Mouse (Mus musculus) stomach, embryonic 16.5 days (tissue): ENCODE results near the gene Slc25a51. TPM values are rescaled to one million over a fixed set of nuclear protein-coding genes. Genes with fewer than 3 reads are reported as not detected.

ENCODE experiments used
- ATAC-seq: fragments of 200-750 bp; cut with Nextera tagmentation; 2 replicates; pipeline ENCODE4 v1.8.0; 2017; ENCODE audit warnings: moderate number of reproducible peaks, moderate TSS enrichment; ENCODE audit not compliant: insufficient read depth, low FRiP score
- H3K27ac ChIP-seq: fragments of 300-500 bp; sonication (generic); 2 replicates; pipeline ENCODE4 v1.5.1; 2014; ENCODE audit warnings: low read length
- H3K27me3 ChIP-seq: fragments of 300-500 bp; sonication (generic); 2 replicates; pipeline ENCODE4 v1.6.1; 2014; ENCODE audit warnings: low read length, control low read depth, mixed read lengths; ENCODE audit not compliant: control insufficient read depth, insufficient read depth
- H3K36me3 ChIP-seq: fragments of 300-500 bp; sonication (generic); 2 replicates; pipeline ENCODE4 v1.6.1; 2014; ENCODE audit warnings: low read length; ENCODE audit not compliant: control insufficient read depth, insufficient read depth
- H3K4me1 ChIP-seq: fragments of 300-500 bp; sonication (generic); 2 replicates; pipeline ENCODE4 v1.6.1; 2014; ENCODE audit warnings: low read length, control low read depth, mixed read lengths; ENCODE audit not compliant: control insufficient read depth, insufficient read depth
- H3K4me2 ChIP-seq: fragments of 300-500 bp; sonication (generic); 2 replicates; pipeline ENCODE4 v1.6.1; 2014; ENCODE audit warnings: low read depth, low read length, mixed read lengths
- H3K4me3 ChIP-seq: fragments of 300-500 bp; sonication (generic); replicated peaks from 2 replicates; pipeline ENCODE4 v1.5.1; 2014; ENCODE audit warnings: mild to moderate bottlenecking, low read length
- H3K9ac ChIP-seq: fragments of 300-500 bp; sonication (generic); 2 replicates; pipeline ENCODE4 v1.6.1; 2014; ENCODE audit warnings: low read length
- H3K9me3 ChIP-seq: fragments of 300-500 bp; sonication (generic); replicated peaks from 2 replicates; pipeline ENCODE4 v1.6.1; 2016; ENCODE audit warnings: low read length, control low read depth; ENCODE audit not compliant: control insufficient read depth
- WGBS: fragments of 180-500 bp; shearing (Covaris S2); extraction: QIAGEN DNeasy Blood & Tissue Kit; methylation state at CpG from one replicate; pipeline ENCODE4 v1.1.7; 2014; 5-methylcytosine and 5-hydroxymethylcytosine counted together
- polyA plus RNA-seq: library from polyadenylated mRNA; unstranded; fragments of >200 nt; fragmentation: Nextera tagmentation; extraction: Ambion mirVana; gene quantifications from 2 replicates; pipeline ENCODE4 v1.2.1, GENCODE M21; 2015

Gene Slc25a51
- 62.0 and 65.5 TPM in 2 replicates for polyA plus RNA-seq

GRCm38 (mm10) chr4:45408427-45409132, at the start of gene Slc25a51:
TSS of gene Slc25a51 (minus strand) at chr4:45408766.
- peak within 1 kb of the TSS; percentile 98 for H3K9ac ChIP-seq
- peak; percentile 96 for ATAC-seq
- WGBS, result 0% methylated on average over 64 of the region's 67 CpGs
- peak within 1 kb of the TSS; percentile 97 for H3K27ac ChIP-seq
- peak within 1 kb of the TSS; percentile 94 for H3K4me2 ChIP-seq
- peaks cover 10% of the 10 kb centered on the region; the same call in 1 of the 2 replicates for H3K36me3 ChIP-seq
- H3K9me3 ChIP-seq, result no peaks in the 10 kb centered on the region
- peaks cover 33% of the 10 kb centered on the region for H3K4me1 ChIP-seq
- no peaks in the 10 kb centered on the region for H3K27me3 ChIP-seq
- H3K4me3 ChIP-seq, result peak within 1 kb of the TSS; percentile 80

DNA sequence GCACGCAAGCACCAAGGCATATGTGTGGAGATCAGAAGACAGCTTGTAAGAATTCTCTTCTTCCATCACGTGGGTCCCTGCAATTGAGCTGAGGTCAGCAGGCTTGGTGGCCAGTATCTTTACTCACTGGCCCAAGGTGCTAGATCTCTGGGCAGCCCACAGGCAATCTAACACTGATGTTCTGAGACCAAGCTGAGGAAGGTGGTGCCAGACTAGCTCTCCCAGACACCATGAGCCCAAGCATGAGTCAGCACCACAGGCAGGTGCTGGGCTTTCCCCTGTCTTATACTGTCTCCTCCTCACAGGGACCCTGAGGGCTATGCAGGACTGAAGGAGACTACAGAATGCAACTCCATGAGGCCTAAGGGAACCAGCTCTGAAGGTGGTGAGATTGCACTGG, 49.0 kb upstream of the Slc25a51 start:
- Histone ChIP-seq H3K4me2 (no peak overlapping the region), H3K9ac (no peak overlapping the region), H3K4me3 (no peak overlapping the region), H3K9me3 (no peaks in the 10 kb centered on the region), H3K4me1 (peaks cover 27% of the 10 kb centered on the region), H3K36me3 (no peaks in the 10 kb centered on the region), H3K27ac (no peak overlapping the region), H3K27me3 (no peaks in the 10 kb centered on the region)
- ATAC-seq, result no peak
- WGBS, result 81% methylated on average over 2 of the region's 2 CpGs

DNA sequence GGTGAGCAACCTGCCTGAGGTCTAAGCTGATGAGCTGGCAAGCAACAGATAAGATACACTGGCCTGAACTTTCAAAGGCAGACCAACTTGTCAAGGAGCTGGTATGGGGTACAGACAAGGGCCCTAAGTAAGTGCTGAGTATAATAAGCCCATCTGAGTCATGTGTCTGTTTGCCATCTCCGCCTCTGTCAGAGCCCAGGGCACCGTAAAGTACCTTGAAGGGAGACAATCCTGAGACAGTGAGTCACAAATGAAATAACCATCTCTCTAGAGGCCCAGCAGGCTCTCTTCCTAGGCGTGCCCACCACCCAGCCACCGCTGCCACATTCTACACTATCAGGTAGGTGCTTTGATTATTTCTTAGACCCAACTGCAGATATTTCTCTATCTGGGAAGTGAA, 46.4 kb upstream of the Slc25a51 start:
- Histone ChIP-seq H3K9ac (no peak overlapping the region), H3K27me3 (no peaks in the 10 kb centered on the region), H3K27ac (no peak overlapping the region), H3K36me3 (no peaks in the 10 kb centered on the region), H3K4me2 (no peak overlapping the region), H3K4me1 (peaks cover 33% of the 10 kb centered on the region), H3K9me3 (no peaks in the 10 kb centered on the region), H3K4me3 (no peak overlapping the region)
- WGBS, result 76% methylated on average over 4 of the region's 4 CpGs
- ATAC-seq, result no peak

DNA sequence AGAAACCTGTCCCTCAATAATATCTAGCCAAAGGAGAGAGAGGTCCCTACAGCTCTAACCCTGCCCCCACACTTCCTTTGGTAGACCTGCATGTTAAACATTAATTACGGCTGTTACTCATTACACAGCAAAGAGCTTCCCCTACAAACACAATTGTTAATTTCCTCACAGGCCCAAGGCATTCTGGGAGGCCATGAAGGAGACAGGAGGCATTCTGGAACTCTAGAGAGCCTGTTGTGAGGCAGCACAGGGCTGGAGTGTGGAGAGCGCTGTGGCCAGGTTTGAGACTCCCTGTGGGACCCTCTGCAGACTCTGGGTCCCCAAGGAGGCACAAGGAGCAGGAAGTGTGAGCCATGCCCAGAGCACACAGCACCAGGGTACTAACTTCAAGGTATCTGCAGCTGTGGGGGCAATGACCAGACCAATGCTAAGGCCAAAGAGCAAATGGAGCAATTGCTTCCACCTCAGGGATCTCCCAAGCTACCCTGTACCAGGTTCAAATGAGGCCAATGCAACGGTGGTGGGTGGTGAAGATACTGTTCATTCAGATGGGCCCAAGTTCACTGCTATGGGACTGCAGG, 44.8 kb upstream of the Slc25a51 start:
- H3K36me3 ChIP-seq, result no peaks in the 10 kb centered on the region
- H3K27ac ChIP-seq, result peak overlapping the region; percentile 93
- peaks cover 22% of the 10 kb centered on the region for H3K4me1 ChIP-seq
- 57% methylated on average over 3 of the region's 3 CpGs for WGBS
- ATAC-seq, result peak; percentile 86
- no peaks in the 10 kb centered on the region for H3K9me3 ChIP-seq
- no peak overlapping the region for H3K4me3 ChIP-seq
- no peaks in the 10 kb centered on the region for H3K27me3 ChIP-seq
- H3K4me2 ChIP-seq, result peak overlapping the region; percentile 22
- H3K9ac ChIP-seq, result peak overlapping the region; percentile 46; the same call in 1 of the 2 replicates

- Histone ChIP-seq H3K27ac (peak overlapping the region; percentile 93), H3K4me3 (no peak overlapping the region)
- ATAC-seq, result peak; percentile 80
Observed at GRCm38 (mm10) chr4:45452569-45453111, 44.1 kb upstream of the Slc25a51 start.

DNA sequence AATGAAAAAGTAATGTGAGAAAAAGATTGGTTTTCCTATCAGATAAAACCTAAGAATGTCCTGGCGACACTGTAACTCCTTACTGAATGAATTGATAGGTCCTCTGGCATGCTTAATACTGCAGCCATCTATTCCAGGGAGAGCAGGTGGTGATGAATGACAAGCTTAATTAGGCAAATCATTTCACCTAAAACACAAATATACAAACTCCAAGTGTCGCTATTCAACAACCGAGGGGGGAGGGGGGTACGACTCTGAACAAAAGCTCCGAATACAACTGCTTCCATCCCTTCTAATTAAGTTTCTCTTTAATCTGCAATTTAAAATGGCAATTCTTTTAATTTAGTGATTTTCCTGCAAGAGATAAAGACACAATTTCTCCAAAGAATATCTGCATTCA, 40.4 kb upstream of the Slc25a51 start:
- Histone ChIP-seq H3K4me1 (peaks cover 18% of the 10 kb centered on the region), H3K9ac (no peak overlapping the region), H3K9me3 (no peaks in the 10 kb centered on the region), H3K4me2 (no peak overlapping the region), H3K36me3 (peaks cover 2% of the 10 kb centered on the region; the same call in 1 of the 2 replicates), H3K4me3 (no peak overlapping the region), H3K27me3 (no peaks in the 10 kb centered on the region), H3K27ac (no peak overlapping the region)
- WGBS, result 82% methylated on average over 5 of the region's 5 CpGs
- no peak for ATAC-seq

More at GRCm38 (mm10) chr4:45452569-45453111, 44.1 kb upstream of the Slc25a51 start:
- H3K9ac ChIP-seq, result peak overlapping the region; percentile 54; the same call in 1 of the 2 replicates
- no peaks in the 10 kb centered on the region for H3K36me3 ChIP-seq
- no peaks in the 10 kb centered on the region for H3K9me3 ChIP-seq
- 51% methylated on average over 7 of the region's 7 CpGs for WGBS
- peak overlapping the region; percentile 22 for H3K4me2 ChIP-seq
- peaks cover 22% of the 10 kb centered on the region for H3K4me1 ChIP-seq
- H3K27me3 ChIP-seq, result no peaks in the 10 kb centered on the region

DNA sequence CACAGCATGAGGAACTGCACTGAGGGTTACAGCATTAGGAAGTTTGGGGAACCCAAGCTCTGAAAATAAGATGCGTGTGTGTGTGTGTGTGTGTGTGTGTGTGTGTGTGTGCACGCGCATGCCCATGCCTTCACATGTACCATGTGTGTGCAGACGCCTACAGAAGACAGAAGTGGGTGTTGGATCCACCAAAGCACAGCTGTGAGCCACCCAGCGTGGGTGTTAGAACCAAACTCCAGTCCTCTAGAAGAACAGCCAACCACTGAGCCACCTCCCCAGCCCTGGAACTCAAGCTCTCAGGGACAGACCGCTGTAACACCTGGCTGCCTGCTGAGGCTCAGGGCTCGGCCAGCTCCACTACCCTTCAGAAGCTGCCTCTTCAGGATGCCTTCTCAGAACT, 39.9 kb upstream of the Slc25a51 start:
- Histone ChIP-seq H3K4me2 (no peak overlapping the region), H3K4me3 (no peak overlapping the region), H3K4me1 (peaks cover 13% of the 10 kb centered on the region), H3K27me3 (no peaks in the 10 kb centered on the region), H3K27ac (no peak overlapping the region), H3K36me3 (peaks cover 2% of the 10 kb centered on the region; the same call in 1 of the 2 replicates), H3K9me3 (no peaks in the 10 kb centered on the region), H3K9ac (no peak overlapping the region)
- ATAC-seq, result no peak
- 88% methylated on average over 7 of the region's 7 CpGs for WGBS

DNA sequence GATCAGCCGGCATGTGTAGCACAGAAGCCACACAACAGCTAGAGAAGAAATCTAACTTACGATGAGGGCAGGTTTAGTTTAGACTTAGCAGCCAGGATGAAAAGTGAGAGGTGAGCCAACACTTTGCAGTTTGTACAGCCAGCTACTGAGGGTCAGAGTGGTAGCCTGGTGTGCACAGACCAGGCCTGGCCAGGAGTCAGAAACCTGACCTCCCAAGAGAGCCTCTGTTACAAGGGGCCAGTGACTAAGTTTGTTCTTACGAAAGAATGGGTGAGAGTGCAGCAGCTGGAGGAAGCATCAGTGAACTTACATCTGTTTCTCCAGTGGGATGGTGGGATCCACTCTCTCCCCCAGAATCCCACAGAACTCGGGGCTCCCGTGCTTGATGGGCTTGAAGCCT, 38.6 kb upstream of the Slc25a51 start:
- Histone ChIP-seq H3K4me2 (no peak overlapping the region), H3K4me1 (peaks cover 5% of the 10 kb centered on the region), H3K4me3 (no peak overlapping the region), H3K27ac (no peak overlapping the region), H3K36me3 (peaks cover 2% of the 10 kb centered on the region; the same call in 1 of the 2 replicates), H3K9me3 (no peaks in the 10 kb centered on the region), H3K9ac (no peak overlapping the region), H3K27me3 (no peaks in the 10 kb centered on the region)
- 89% methylated on average over 5 of the region's 5 CpGs for WGBS
- no peak for ATAC-seq

GRCm38 (mm10) chr4:45445235-45445634, 36.7 kb upstream of the Slc25a51 start:
- Histone ChIP-seq H3K4me3 (no peak overlapping the region), H3K4me2 (no peak overlapping the region), H3K4me1 (peaks cover 3% of the 10 kb centered on the region; the same call in 1 of the 2 replicates), H3K27me3 (no peaks in the 10 kb centered on the region), H3K9me3 (no peaks in the 10 kb centered on the region), H3K36me3 (peaks cover 2% of the 10 kb centered on the region; the same call in 1 of the 2 replicates), H3K27ac (no peak overlapping the region), H3K9ac (no peak overlapping the region)
- no peak for ATAC-seq
- 68% methylated on average over 3 of the region's 3 CpGs for WGBS
